Mouse (Mus musculus): ENCODE measurements around the gene Pgap3. TPM values are rescaled to one million over a fixed set of nuclear protein-coding genes. Genes with fewer than 3 reads are reported as not detected.

Pgap3 gene
- polyA plus RNA-seq (2014; fragmentation: Nextera tagmentation; extraction: Ambion mirVana), result 14.2 and 15.5 TPM in 2 replicates

DNA sequence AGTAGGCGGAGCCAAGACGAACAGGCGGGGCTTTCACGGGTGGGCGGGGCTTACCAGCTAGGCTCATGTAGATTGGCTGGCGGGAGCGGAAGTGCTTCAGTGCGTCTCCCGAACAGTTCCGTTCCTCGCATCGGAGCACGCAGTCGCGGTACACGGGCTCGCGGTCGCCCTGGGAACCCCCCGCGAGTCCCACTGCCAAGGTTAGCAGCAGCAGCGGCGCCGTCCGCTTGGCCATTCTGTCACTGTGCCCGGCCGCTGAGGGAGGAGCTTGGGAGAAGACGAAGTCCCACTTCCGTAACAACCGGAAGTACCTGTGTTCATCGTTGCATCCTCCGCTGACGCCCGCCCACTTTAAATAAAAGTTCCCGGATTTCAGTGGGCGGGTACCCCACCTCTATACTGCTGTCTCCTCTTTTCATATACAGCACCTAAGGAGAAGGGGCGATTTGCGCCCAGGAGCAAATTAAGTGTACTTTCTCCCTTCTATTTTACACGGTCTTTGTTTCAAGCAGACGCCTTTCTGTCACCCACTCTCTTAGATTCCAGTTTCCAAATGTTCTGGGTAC is at the start of gene Pgap3:
Gene Pgap3, minus strand, starts transcription at position 330 of the 566 bp plus-strand sequence.
- no peaks in the 10 kb centered on the region for H3K9me3 ChIP-seq (ENCODE audit: control insufficient read depth, low read length)
- H3K4me3 ChIP-seq (ENCODE audit: control insufficient read depth in 1 of 2, insufficient read depth in 1 of 2, low read depth in 1 of 2, low read length in 2 of 2), result peak within 1 kb of the TSS; percentile 63 to 98
- no peaks in the 10 kb centered on the region for H3K27me3 ChIP-seq (ENCODE audit: control insufficient read depth, insufficient read depth, low read length)
- peak within 1 kb of the TSS; percentile 87 for H3K4me2 ChIP-seq (ENCODE audit: low read length)
- peaks cover 10 to 16% of the 10 kb centered on the region in 2 experiments for H3K4me1 ChIP-seq (ENCODE audit: control insufficient read depth in 2 of 2, insufficient read depth in 2 of 2, low read length in 2 of 2)
- peak within 1 kb of the TSS; percentile 75 for H3K9ac ChIP-seq (ENCODE audit: low read length)
- WGBS, result under 1% methylated on average over 40 of the region's 40 CpGs
- ATAC-seq (ENCODE audit: insufficient number of reproducible peaks, insufficient read depth, low FRiP score, low read depth), result peak; percentile 74
- H3K27ac ChIP-seq (replicated peaks in 1 of 2; ENCODE audit: control insufficient read depth in 1 of 2, insufficient read depth in 1 of 2, low read depth in 2 of 2, low read length in 2 of 2), result peak within 1 kb of the TSS; percentile 95 to 99
- H3K36me3 ChIP-seq (ENCODE audit: control insufficient read depth, insufficient read depth, low read length), result peaks cover 12% of the 10 kb centered on the region

GRCm38 (mm10) chr11:98449419-98449818 is 49.1 kb upstream of the Pgap3 start:
- no peaks in the 10 kb centered on the region for H3K36me3 ChIP-seq (ENCODE audit: control insufficient read depth, insufficient read depth, low read length)
- H3K9me3 ChIP-seq (ENCODE audit: control insufficient read depth, low read length), result no peaks in the 10 kb centered on the region
- no peak overlapping the region for H3K9ac ChIP-seq (ENCODE audit: low read length)
- ATAC-seq (ENCODE audit: insufficient number of reproducible peaks, insufficient read depth, low FRiP score, low read depth), result no peak
- H3K27ac ChIP-seq (replicated peaks in 1 of 2; ENCODE audit: control insufficient read depth in 1 of 2, insufficient read depth in 1 of 2, low read depth in 2 of 2, low read length in 2 of 2), result no peak overlapping the region
- peaks cover 9 to 23% of the 10 kb centered on the region in 2 experiments for H3K4me1 ChIP-seq (ENCODE audit: control insufficient read depth in 2 of 2, insufficient read depth in 2 of 2, low read length in 2 of 2)
- H3K27me3 ChIP-seq (ENCODE audit: control insufficient read depth, insufficient read depth, low read length), result no peaks in the 10 kb centered on the region
- H3K4me3 ChIP-seq (ENCODE audit: control insufficient read depth in 1 of 2, insufficient read depth in 1 of 2, low read depth in 1 of 2, low read length in 2 of 2), result no peak overlapping the region
- 60% methylated on average over 3 of the region's 3 CpGs for WGBS
- no peak overlapping the region for H3K4me2 ChIP-seq (ENCODE audit: low read length)

DNA sequence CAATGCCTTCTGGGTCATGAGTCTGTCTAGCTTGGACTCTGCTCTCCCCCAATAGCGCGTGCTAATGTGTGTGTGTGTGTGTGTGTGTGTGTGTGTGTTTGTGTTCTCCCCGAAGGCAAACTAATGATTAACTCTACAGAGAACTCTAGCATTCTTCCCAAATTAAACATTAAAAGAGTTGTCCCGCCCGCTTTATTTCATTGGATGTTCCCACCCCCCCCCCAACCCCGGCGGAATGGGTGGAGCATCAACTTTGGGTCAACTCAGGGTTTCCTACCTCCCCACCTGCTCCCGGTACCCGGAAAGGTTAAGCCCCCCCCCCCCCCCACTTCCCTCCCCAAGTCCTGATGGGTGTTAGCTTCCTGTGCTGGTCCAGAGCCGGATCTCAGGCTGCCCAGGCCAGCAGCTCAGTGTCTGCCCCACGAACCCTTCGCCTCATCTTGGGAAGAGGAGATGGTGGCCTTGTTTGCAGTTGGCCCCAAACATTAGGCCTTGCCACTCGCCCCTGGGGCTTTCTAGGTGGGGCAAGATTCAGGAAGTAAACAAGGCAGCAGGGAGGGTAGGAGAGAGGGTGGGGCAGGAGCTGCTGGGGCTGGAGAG is 48.0 kb upstream of the Pgap3 start:
- Histone ChIP-seq H3K27ac (replicated peaks in 1 of 2; ENCODE audit: control insufficient read depth in 1 of 2, insufficient read depth in 1 of 2, low read depth in 2 of 2, low read length in 2 of 2) (no peak overlapping the region), H3K4me2 (ENCODE audit: low read length) (no peak overlapping the region), H3K4me3 (ENCODE audit: control insufficient read depth in 1 of 2, insufficient read depth in 1 of 2, low read depth in 1 of 2, low read length in 2 of 2) (no peak overlapping the region), H3K27me3 (ENCODE audit: control insufficient read depth, insufficient read depth, low read length) (no peaks in the 10 kb centered on the region), H3K9ac (ENCODE audit: low read length) (no peak overlapping the region), H3K4me1 (ENCODE audit: control insufficient read depth in 2 of 2, insufficient read depth in 2 of 2, low read length in 2 of 2) (peaks cover 9 to 23% of the 10 kb centered on the region in 2 experiments), H3K36me3 (ENCODE audit: control insufficient read depth, insufficient read depth, low read length) (no peaks in the 10 kb centered on the region), H3K9me3 (ENCODE audit: control insufficient read depth, low read length) (no peaks in the 10 kb centered on the region)
- WGBS, result 60% methylated on average over 13 of the region's 13 CpGs
- ATAC-seq (ENCODE audit: insufficient number of reproducible peaks, insufficient read depth, low FRiP score, low read depth), result no peak

DNA sequence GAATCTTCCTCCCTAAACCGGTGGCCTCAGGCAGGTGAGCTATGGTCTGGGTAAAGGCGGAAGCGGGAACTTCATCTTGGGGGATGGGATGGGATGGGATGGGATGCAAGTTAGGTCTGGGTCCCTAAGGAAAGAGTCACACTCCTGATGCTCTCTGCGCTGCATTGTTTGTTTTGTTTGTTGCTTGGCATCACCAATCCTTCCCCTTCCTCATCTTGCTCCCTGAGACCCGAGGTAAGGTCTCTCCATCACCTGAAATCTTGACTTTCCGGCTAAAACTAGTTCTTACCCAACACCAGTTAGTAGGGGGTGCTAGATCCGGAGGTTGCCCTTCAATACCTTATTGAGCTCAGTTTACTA is 47.2 kb upstream of the Pgap3 start:
- Histone ChIP-seq H3K4me1 (ENCODE audit: control insufficient read depth in 2 of 2, insufficient read depth in 2 of 2, low read length in 2 of 2) (peaks cover 9 to 23% of the 10 kb centered on the region in 2 experiments), H3K27me3 (ENCODE audit: control insufficient read depth, insufficient read depth, low read length) (no peaks in the 10 kb centered on the region), H3K36me3 (ENCODE audit: control insufficient read depth, insufficient read depth, low read length) (no peaks in the 10 kb centered on the region), H3K27ac (replicated peaks in 1 of 2; ENCODE audit: control insufficient read depth in 1 of 2, insufficient read depth in 1 of 2, low read depth in 2 of 2, low read length in 2 of 2) (no peak overlapping the region), H3K4me3 (ENCODE audit: control insufficient read depth in 1 of 2, insufficient read depth in 1 of 2, low read depth in 1 of 2, low read length in 2 of 2) (peak overlapping the region in 1 of 2 experiments; percentile 28; a peak in 1 of 4 replicates), H3K9me3 (ENCODE audit: control insufficient read depth, low read length) (no peaks in the 10 kb centered on the region), H3K9ac (ENCODE audit: low read length) (peak overlapping the region; percentile 57; the same call in 1 of the 2 replicates), H3K4me2 (ENCODE audit: low read length) (peak overlapping the region; percentile 65)
- 13% methylated on average over 7 of the region's 7 CpGs for WGBS
- no peak for ATAC-seq (ENCODE audit: insufficient number of reproducible peaks, insufficient read depth, low FRiP score, low read depth)

GRCm38 (mm10) chr11:98446562-98447474 is 46.5 kb upstream of the Pgap3 start:
- no peaks in the 10 kb centered on the region for H3K36me3 ChIP-seq (ENCODE audit: control insufficient read depth, insufficient read depth, low read length)
- H3K27ac ChIP-seq (replicated peaks in 1 of 2; ENCODE audit: control insufficient read depth in 1 of 2, insufficient read depth in 1 of 2, low read depth in 2 of 2, low read length in 2 of 2), result no peak overlapping the region
- no peaks in the 10 kb centered on the region for H3K27me3 ChIP-seq (ENCODE audit: control insufficient read depth, insufficient read depth, low read length)
- peak overlapping the region; percentile 65 for H3K4me2 ChIP-seq (ENCODE audit: low read length)
- WGBS, result 3% methylated on average over 33 of the region's 33 CpGs
- ATAC-seq (ENCODE audit: insufficient number of reproducible peaks, insufficient read depth, low FRiP score, low read depth), result no peak
- H3K9ac ChIP-seq (ENCODE audit: low read length), result peak overlapping the region; percentile 57
- H3K4me1 ChIP-seq (ENCODE audit: control insufficient read depth in 2 of 2, insufficient read depth in 2 of 2, low read length in 2 of 2), result peaks cover 9 to 23% of the 10 kb centered on the region in 2 experiments
- no peaks in the 10 kb centered on the region for H3K9me3 ChIP-seq (ENCODE audit: control insufficient read depth, low read length)
- peak overlapping the region; percentile 22 to 28; a peak in 3 of 4 replicates for H3K4me3 ChIP-seq (ENCODE audit: control insufficient read depth in 1 of 2, insufficient read depth in 1 of 2, low read depth in 1 of 2, low read length in 2 of 2)

DNA sequence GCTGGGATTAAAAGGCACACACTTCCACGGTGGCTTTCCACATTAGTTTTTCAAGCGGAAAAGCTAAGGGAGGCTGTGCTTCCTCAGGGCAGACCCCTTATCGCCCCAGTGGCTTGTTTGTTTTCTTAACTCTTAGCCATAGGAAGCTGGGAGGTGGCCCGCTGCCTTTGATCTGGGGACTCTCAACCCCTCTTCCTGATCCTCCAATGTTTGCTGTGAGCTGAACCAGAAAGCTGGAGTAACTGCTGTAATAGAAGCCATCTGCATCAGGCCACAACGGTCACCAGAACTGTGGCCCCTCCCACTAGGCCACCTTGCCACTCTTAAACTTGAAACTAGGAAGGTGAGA is 45.9 kb upstream of the Pgap3 start, which contains the start of gene Grb7:
Gene Grb7, plus strand, starts transcription at position 182 of the 349 bp plus-strand sequence.
- no peaks in the 10 kb centered on the region for H3K9me3 ChIP-seq (ENCODE audit: control insufficient read depth, low read length)
- H3K27me3 ChIP-seq (ENCODE audit: control insufficient read depth, insufficient read depth, low read length), result no peaks in the 10 kb centered on the region
- 35% methylated on average over 5 of the region's 5 CpGs for WGBS
- H3K4me2 ChIP-seq (ENCODE audit: low read length), result peak within 1 kb of the TSS; percentile 65
- no peak for ATAC-seq (ENCODE audit: insufficient number of reproducible peaks, insufficient read depth, low FRiP score, low read depth)
- peak within 1 kb of the TSS; percentile 57 for H3K9ac ChIP-seq (ENCODE audit: low read length)
- no peak within 1 kb of the TSS for H3K27ac ChIP-seq (replicated peaks in 1 of 2; ENCODE audit: control insufficient read depth in 1 of 2, insufficient read depth in 1 of 2, low read depth in 2 of 2, low read length in 2 of 2)
- peaks cover 9 to 23% of the 10 kb centered on the region in 2 experiments for H3K4me1 ChIP-seq (ENCODE audit: control insufficient read depth in 2 of 2, insufficient read depth in 2 of 2, low read length in 2 of 2)
- no peaks in the 10 kb centered on the region for H3K36me3 ChIP-seq (ENCODE audit: control insufficient read depth, insufficient read depth, low read length)
- peak within 1 kb of the TSS; percentile 22 to 28; a peak in 3 of 4 replicates for H3K4me3 ChIP-seq (ENCODE audit: control insufficient read depth in 1 of 2, insufficient read depth in 1 of 2, low read depth in 1 of 2, low read length in 2 of 2)

GRCm38 (mm10) chr11:98445679-98446078 is 45.4 kb upstream of the Pgap3 start:
- Histone ChIP-seq H3K9ac (ENCODE audit: low read length) (no peak overlapping the region), H3K36me3 (ENCODE audit: control insufficient read depth, insufficient read depth, low read length) (no peaks in the 10 kb centered on the region), H3K27ac (replicated peaks in 1 of 2; ENCODE audit: control insufficient read depth in 1 of 2, insufficient read depth in 1 of 2, low read depth in 2 of 2, low read length in 2 of 2) (no peak overlapping the region), H3K27me3 (ENCODE audit: control insufficient read depth, insufficient read depth, low read length) (no peaks in the 10 kb centered on the region), H3K4me2 (ENCODE audit: low read length) (no peak overlapping the region), H3K4me1 (ENCODE audit: control insufficient read depth in 2 of 2, insufficient read depth in 2 of 2, low read length in 2 of 2) (peaks cover 9 to 23% of the 10 kb centered on the region in 2 experiments), H3K4me3 (ENCODE audit: control insufficient read depth in 1 of 2, insufficient read depth in 1 of 2, low read depth in 1 of 2, low read length in 2 of 2) (no peak overlapping the region), H3K9me3 (ENCODE audit: control insufficient read depth, low read length) (no peaks in the 10 kb centered on the region)
- WGBS, result 70% methylated on average over 4 of the region's 4 CpGs
- no peak for ATAC-seq (ENCODE audit: insufficient number of reproducible peaks, insufficient read depth, low FRiP score, low read depth)
